Mouse (Mus musculus) E14TG2a.4 (cell line): ENCODE data around the gene Dtx1.
A peak's percentile ranks its signal among the peaks of the same experiment; 100 is the strongest.

ENCODE experiments used
- H3K27me3 ChIP-seq: 2 replicates; pipeline ENCODE4 v1.6.1; 2014; ENCODE audit warnings: low read length, control low read depth; ENCODE audit not compliant: insufficient read depth
- H3K36me3 ChIP-seq: 2 replicates; pipeline ENCODE4 v1.6.1; 2014; ENCODE audit warnings: low read length, control low read depth; ENCODE audit not compliant: insufficient read depth
- H3K4me1 ChIP-seq: replicated peaks from 2 replicates; pipeline ENCODE4 v1.6.1; 2014; ENCODE audit warnings: low read depth, low read length, control low read depth
- H3K4me3 ChIP-seq: replicated peaks from 2 replicates; pipeline ENCODE4 v1.5.1; 2014; ENCODE audit warnings: mild to moderate bottlenecking, low read length
- H3K9me3 ChIP-seq: 2 replicates; pipeline ENCODE4 v1.6.1; 2014; ENCODE audit warnings: low read length, control low read depth
- CTCF ChIP-seq: conservative IDR thresholded peaks from 2 replicates; pipeline ENCODE4 v1.5.1; 2014; ENCODE audit warnings: low read length
- NANOG ChIP-seq: IDR thresholded peaks from 2 replicates; pipeline ENCODE4 v1.6.1; 2014; ENCODE audit warnings: borderline replicate concordance, low read length, mixed read lengths
- POU5F1 ChIP-seq: IDR thresholded peaks from 2 replicates; pipeline ENCODE4 v1.6.1; 2014; ENCODE audit warnings: low read length, borderline replicate concordance

Gene Dtx1

GRCm38 (mm10) chr5:120647361-120647760 is 64.4 kb downstream of the Dtx1 start:
- no peaks in the 10 kb centered on the region for H3K36me3 ChIP-seq
- H3K4me1 ChIP-seq: peaks cover 28% of the 10 kb centered on the region
- no peaks in the 10 kb centered on the region for H3K9me3 ChIP-seq
- H3K27me3 ChIP-seq: peaks cover 63% of the 10 kb centered on the region
- TF ChIP-seq CTCF (no peak), POU5F1 (no peak), NANOG (no peak)
- H3K4me3 ChIP-seq: no peak overlapping the region

- Histone ChIP-seq H3K4me1 (peaks cover 26% of the 10 kb centered on the region), H3K4me3 (no peak overlapping the region), H3K9me3 (no peaks in the 10 kb centered on the region)
These were observed 65.9 kb downstream of the Dtx1 start for GRCm38 (mm10) chr5:120645851-120646250.

GRCm38 (mm10) chr5:120644227-120644626 is 67.5 kb downstream of the Dtx1 start:
- no peak for TF ChIP-seq CTCF
- no peak for TF ChIP-seq POU5F1
- TF ChIP-seq NANOG: no peak
- Histone ChIP-seq H3K9me3 (no peaks in the 10 kb centered on the region), H3K4me3 (no peak overlapping the region), H3K36me3 (no peaks in the 10 kb centered on the region), H3K4me1 (peaks cover 19% of the 10 kb centered on the region), H3K27me3 (peaks cover 36% of the 10 kb centered on the region)

More at GRCm38 (mm10) chr5:120645851-120646250, 65.9 kb downstream of the Dtx1 start:
- Histone ChIP-seq H3K27me3 (peaks cover 52% of the 10 kb centered on the region), H3K36me3 (no peaks in the 10 kb centered on the region)
- TF ChIP-seq NANOG (no peak), CTCF (no peak), POU5F1 (no peak)

- Histone ChIP-seq H3K27me3 (peaks cover 34% of the 10 kb centered on the region), H3K4me3 (no peak overlapping the region), H3K9me3 (no peaks in the 10 kb centered on the region), H3K36me3 (no peaks in the 10 kb centered on the region), H3K4me1 (peaks cover 16% of the 10 kb centered on the region)
- no peak for TF ChIP-seq NANOG
- no peak for TF ChIP-seq POU5F1
- TF ChIP-seq CTCF: no peak
These were observed 68.2 kb downstream of the Dtx1 start for GRCm38 (mm10) chr5:120643365-120644085.

GRCm38 (mm10) chr5:120640094-120640493 is 71.6 kb downstream of the Dtx1 start:
- H3K4me1 ChIP-seq: peaks cover 7% of the 10 kb centered on the region
- no peak overlapping the region for H3K4me3 ChIP-seq
- no peaks in the 10 kb centered on the region for H3K9me3 ChIP-seq
- no peak for TF ChIP-seq CTCF
- H3K27me3 ChIP-seq: peaks cover 17% of the 10 kb centered on the region
- H3K36me3 ChIP-seq: no peaks in the 10 kb centered on the region

- Histone ChIP-seq H3K4me3 (no peak overlapping the region), H3K36me3 (no peaks in the 10 kb centered on the region), H3K4me1 (peaks cover 17% of the 10 kb centered on the region), H3K9me3 (peaks cover 13% of the 10 kb centered on the region), H3K27me3 (peaks cover 18% of the 10 kb centered on the region)
- TF ChIP-seq POU5F1 (no peak), NANOG (no peak), CTCF (no peak)
These were observed 76.1 kb downstream of the Dtx1 start for GRCm38 (mm10) chr5:120635633-120636032.

GRCm38 (mm10) chr5:120634860-120635259 is 76.9 kb downstream of the Dtx1 start:
- peaks cover 23% of the 10 kb centered on the region for H3K4me1 ChIP-seq
- peaks cover 13% of the 10 kb centered on the region for H3K9me3 ChIP-seq
- no peaks in the 10 kb centered on the region for H3K36me3 ChIP-seq
- TF ChIP-seq CTCF (no peak), NANOG (no peak), POU5F1 (no peak)
- no peak overlapping the region for H3K4me3 ChIP-seq
- peaks cover 26% of the 10 kb centered on the region for H3K27me3 ChIP-seq

GRCm38 (mm10) chr5:120634131-120634530 is 77.6 kb downstream of the Dtx1 start, which contains the start of gene Cfap73:
TSS of gene Cfap73 (minus strand) at chr5:120634235.
- H3K4me3 ChIP-seq: no peak within 1 kb of the TSS
- peaks cover 30% of the 10 kb centered on the region for H3K4me1 ChIP-seq
- TF ChIP-seq POU5F1 (no peak), NANOG (no peak), CTCF (no peak)
- H3K27me3 ChIP-seq: peaks cover 27% of the 10 kb centered on the region
- peaks cover 13% of the 10 kb centered on the region for H3K9me3 ChIP-seq
- peaks cover 4% of the 10 kb centered on the region for H3K36me3 ChIP-seq

- H3K27me3 ChIP-seq: peaks cover 23% of the 10 kb centered on the region
- H3K36me3 ChIP-seq: peaks cover 27% of the 10 kb centered on the region
- peaks cover 13% of the 10 kb centered on the region for H3K9me3 ChIP-seq
- no peak overlapping the region for H3K4me3 ChIP-seq
- peaks cover 52% of the 10 kb centered on the region for H3K4me1 ChIP-seq
- TF ChIP-seq POU5F1: no peak
- TF ChIP-seq NANOG: no peak
- peak; percentile 62 for TF ChIP-seq CTCF
These were observed 79.8 kb downstream of the Dtx1 start for GRCm38 (mm10) chr5:120631892-120632291.
